Mouse (Mus musculus) spleen, postnatal 10 days (tissue): ENCODE measurements around the gene Smap1.
"Not testable (repeated sequence)": the region's sequence is repeated elsewhere in the genome, so short reads cannot be mapped to it uniquely, and the experiment has no call there.

Experiments used
- DNase-seq, 2 experiments: peaks; one replicate each; pipeline ENCODE4 v3.0.0; 2021 to 2022; ENCODE audit warnings: low spot score in 2 of 2

Smap1 gene

DNA sequence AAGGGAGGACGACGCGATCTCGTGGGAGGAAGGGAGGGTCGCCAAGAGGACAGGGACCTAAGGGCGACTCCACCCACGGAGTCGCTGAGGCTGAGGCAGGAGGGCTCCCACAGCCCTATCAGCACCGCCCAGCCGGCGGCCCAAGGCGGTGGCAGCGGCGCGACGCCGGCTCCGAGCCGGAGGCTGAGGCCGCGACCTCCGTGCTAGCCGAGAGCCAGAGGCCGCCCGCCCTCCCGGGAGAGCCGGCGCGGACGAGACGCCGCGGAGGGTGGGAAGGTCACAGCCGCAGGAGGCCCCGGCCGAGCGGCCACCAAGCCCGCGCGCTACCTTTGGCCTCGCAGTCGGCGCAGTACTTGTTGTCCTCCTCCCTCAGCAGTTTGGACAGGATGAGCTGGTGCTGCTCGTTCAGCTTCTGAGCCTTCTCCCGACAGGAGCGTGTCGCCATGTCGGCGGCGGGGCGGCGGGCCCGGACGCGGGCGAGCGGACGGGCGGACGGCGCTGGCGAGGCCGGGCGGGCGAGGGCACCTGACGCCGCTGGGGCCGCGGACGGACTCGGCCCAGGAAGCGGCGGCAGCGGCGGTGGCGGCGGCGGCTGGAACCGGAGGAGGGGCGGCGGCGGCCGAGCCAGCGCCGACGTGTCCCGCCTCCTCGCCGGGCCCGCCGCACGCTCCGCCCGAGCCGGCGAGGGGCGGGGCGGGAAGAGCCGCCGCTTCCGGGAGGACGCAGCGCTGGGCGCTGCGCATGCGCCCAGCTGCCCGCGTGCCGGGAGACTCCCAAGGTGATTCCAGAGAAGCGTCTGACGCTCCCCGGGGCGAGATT, at the start of gene Smap1:
TSS of gene Smap1 (minus strand) at position 607 of the 819 bp plus-strand sequence.
- peak; percentile 84 to 88 for DNase-seq

- not testable (repeated sequence) for DNase-seq
Measured at GRCm38 (mm10) chr1:23971159-23971558, 49.0 kb upstream of the Smap1 start.

DNA sequence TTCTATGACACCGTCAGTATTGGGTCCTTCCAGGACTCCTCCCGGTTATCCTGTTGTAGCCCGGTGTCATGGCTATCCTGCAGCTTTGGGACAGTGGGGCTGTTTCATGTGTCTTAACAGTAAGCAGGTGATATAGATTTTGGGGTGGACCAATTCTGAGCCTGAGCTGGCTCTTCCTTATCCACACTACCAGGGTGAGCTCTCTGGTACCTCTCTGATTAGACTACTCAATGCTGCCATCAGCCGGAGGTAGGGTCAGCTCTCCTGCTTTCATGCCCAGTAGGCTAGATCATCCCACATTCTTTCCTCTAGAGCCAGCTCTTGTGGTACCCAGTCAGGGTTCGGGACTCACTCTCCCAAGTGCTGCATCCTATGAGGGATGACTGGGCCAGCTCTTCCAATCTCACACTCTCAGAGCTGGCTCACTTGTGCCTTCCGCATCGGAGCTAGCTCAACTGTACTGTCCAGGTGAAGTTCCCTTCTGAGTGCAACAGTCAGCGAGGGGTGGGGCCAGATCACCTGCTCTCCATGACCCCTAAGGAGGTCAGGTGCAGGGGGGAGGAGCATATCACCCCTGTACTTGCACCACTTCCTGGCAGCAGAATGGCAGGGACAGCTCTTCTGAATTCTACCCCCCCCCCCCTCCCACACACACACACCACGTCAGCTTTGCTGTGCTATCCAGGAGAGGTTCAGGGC, 46.1 kb upstream of the Smap1 start:
- peak in 1 of 2 experiments; percentile 27 for DNase-seq

DNA sequence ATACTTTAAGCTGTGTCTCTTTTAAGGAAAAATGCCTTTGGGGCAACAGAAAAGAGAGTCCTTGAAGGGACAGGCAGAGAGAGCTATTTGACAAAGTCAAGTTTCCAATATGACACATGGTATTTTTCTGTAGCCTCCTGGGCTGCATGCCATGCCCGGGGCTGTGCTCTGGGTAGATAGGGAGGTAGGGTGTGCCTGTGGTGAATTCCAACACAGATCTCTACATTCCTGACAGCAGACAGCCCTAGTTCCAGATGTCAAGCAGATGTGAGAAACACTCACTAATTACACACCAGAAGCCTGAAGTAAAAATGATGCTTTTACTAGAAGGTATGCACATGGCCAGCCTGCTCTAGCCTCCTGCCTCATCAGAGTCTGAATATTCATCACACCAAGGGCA, 44.1 kb upstream of the Smap1 start:
- DNase-seq, result peak; percentile 57 to 85

- DNase-seq, result no peak
Measured at GRCm38 (mm10) chr1:23959415-23959732, 37.3 kb upstream of the Smap1 start.

GRCm38 (mm10) chr1:23958668-23959414, 36.7 kb upstream of the Smap1 start:
- peak in 1 of 2 experiments; percentile 48 for DNase-seq

GRCm38 (mm10) chr1:23958101-23958500, 36.0 kb upstream of the Smap1 start:
- no peak for DNase-seq

- no peak for DNase-seq
Measured at GRCm38 (mm10) chr1:23955539-23955938, 33.4 kb upstream of the Smap1 start.

- DNase-seq, result no peak
Measured at GRCm38 (mm10) chr1:23953921-23954320, 31.8 kb upstream of the Smap1 start.

GRCm38 (mm10) chr1:23948778-23949699, 26.9 kb upstream of the Smap1 start:
- DNase-seq, result no peak

DNA sequence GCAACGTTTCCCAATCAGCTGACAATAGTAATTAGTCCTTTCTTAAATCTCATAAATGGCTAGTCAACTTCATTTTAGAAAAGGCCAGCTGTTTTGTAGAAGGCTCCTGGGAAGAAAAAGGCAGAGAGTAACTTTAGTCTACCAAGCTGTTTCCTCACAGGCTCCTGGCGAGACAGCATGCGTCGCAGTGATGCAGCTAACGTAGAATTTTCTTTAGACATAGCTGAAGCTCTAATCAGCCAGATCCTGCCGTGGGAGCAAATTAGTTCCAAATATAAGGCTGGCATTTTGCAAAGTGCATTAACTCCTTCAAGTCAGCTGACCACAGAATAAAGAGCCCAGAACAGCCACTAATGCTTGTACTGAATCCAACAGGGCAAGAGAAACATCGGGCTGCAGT, 26.2 kb upstream of the Smap1 start:
- no peak for DNase-seq

DNA sequence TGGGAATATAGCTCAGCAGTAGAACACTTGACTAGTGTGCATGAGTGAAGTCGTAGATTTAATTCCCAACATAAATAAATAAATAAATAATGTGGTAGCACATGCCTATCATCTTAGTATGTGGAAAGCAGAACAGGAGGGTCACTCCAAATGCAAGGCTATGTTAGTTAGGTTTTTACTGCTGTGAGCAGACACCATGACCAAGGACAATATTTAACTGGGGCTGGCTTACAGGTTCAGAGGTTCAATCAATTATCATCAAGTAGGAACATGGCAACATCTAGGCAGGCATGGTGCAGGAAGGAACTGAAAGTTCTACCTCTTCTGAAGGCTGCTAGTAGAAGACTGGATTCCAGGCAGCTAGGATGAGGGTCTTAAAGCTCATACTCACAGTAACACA, 22.0 kb upstream of the Smap1 start:
- DNase-seq, result no peak

GRCm38 (mm10) chr1:23943146-23943940, 21.2 kb upstream of the Smap1 start:
- no peak for DNase-seq

GRCm38 (mm10) chr1:23935408-23935762, 13.3 kb upstream of the Smap1 start:
- no peak for DNase-seq

DNA sequence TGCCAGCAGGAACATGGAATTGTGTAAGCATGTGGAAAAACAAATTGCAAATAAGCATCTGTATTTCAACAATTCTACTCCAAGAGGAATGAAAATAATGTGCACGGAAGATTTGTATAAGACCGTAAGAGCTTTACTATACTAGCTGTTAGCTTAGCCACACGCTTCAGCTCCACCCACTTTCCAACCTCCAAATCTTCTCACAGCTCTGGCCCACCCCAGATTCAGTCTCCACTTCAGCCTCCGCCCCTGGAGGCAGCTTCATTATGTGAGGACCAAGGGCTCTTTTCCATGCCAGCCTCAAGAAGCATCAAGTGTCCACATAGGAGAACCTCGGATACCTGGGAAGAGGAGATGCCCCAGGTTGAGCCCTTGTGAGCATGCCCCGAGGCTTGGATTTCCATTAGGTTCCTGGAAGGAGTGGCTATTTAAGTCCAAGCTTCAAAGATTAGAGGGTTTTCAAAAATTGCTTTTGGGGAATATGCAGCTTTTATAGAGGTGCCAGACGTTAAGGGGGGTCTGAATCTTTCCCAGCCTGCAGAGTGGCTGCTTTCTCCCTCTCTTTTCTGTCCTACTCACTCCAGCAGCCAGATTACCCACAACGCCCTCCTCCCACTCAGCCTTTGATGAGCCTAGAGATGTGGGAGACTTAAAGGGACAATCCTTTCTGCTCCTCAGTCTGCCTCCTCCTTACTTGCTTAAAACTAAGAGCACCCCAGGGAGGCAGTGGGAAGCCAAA, 12.7 kb upstream of the Smap1 start:
- DNase-seq, result no peak

GRCm38 (mm10) chr1:23929410-23929809, 7.3 kb upstream of the Smap1 start:
- no peak for DNase-seq

GRCm38 (mm10) chr1:23928371-23928770, 6.3 kb upstream of the Smap1 start:
- DNase-seq, result no peak

GRCm38 (mm10) chr1:23923779-23924708, 1.9 kb upstream of the Smap1 start:
- DNase-seq, result no peak

- no peak for DNase-seq
Measured at GRCm38 (mm10) chr1:23922530-23922884, 390 bp upstream of the Smap1 start.
